Comparison of ENCODE assay signal across 10 mouse cellular contexts in genomic region chr1:55215185-55215813, GRCm38 (mm10). TPM values are rescaled to one million over a fixed set of nuclear protein-coding genes. Genes with fewer than 3 reads are reported as not detected.
DNase-seq lines count a peak whose midpoint lies in the region; ATAC-seq and TF ChIP-seq lines count a peak whose summit lies in the region.
"Had no signal": no experiment of that assay in that cellular context is flagged by ENCODE, and none has a peak within 500 bp of the region (broad histone marks: within the 10 kb centered on the region; RNA-seq: fewer than 3 reads in every experiment).

No protein-coding gene starts in this region.

- 0 out of 4 replicates have a peak, but pooled peaks cover 0 to 2% of the 10 kb centered on the region in 2 experiments for H3K36me3 ChIP-seq in MEL (ENCODE audit: control insufficient read depth in 1 of 2, insufficient read depth in 2 of 2, low read length in 2 of 2)
- H3K36me3 ChIP-seq in midbrain, embryonic 16.5 days (ENCODE audit: control insufficient read depth, insufficient read depth, low read length), result no peaks in the 10 kb centered on the region

- H3K4me2 ChIP-seq in midbrain, embryonic 16.5 days (ENCODE audit: low read length), result no peak overlapping the region
- H3K4me2 ChIP-seq: hindbrain, embryonic 14.5 days had no signal

- peaks cover 0 to 4% of the 10 kb centered on the region in 2 experiments; a peak in 1 of 4 replicates for H3K4me1 ChIP-seq in MEL (ENCODE audit: control insufficient read depth in 1 of 2, insufficient read depth in 2 of 2, low read length in 2 of 2)
- H3K4me1 ChIP-seq in midbrain, embryonic 16.5 days (ENCODE audit: control insufficient read depth, insufficient read depth, low read length), result no peaks in the 10 kb centered on the region

- no peaks in the 10 kb centered on the region for H3K9me3 ChIP-seq in MEL (replicated peaks; ENCODE audit: insufficient read depth, low read length)
- H3K9me3 ChIP-seq in midbrain, embryonic 16.5 days (replicated peaks; ENCODE audit: control insufficient read depth, low read length, poor library complexity, severe bottlenecking), result no peaks in the 10 kb centered on the region

- H3K9ac ChIP-seq in MEL (ENCODE audit: control insufficient read depth, low read depth, low read length, poor library complexity, severe bottlenecking), result no peak overlapping the region
- no peak overlapping the region for H3K9ac ChIP-seq in midbrain, embryonic 16.5 days (ENCODE audit: low read depth, low read length)
- H3K9ac ChIP-seq: hindbrain, embryonic 14.5 days had no signal

- TF ChIP-seq POLR2A in MEL (IDR thresholded peaks at IDR 0.05; ENCODE audit: control insufficient read depth in 1 of 2, insufficient read depth in 1 of 2, low read depth in 1 of 2, low read length in 2 of 2, poor library complexity in 1 of 2), result no peak

- DNase-seq in A20 (ENCODE audit: low read depth, low spot score), result peak; percentile 88
- DNase-seq in MEL (ENCODE audit: low read depth, low spot score), result peak; percentile 41
- peak; percentile 57 for DNase-seq in kidney, adult 9 months
- DNase-seq in layer of hippocampus, adult 9-11 months, result no peak
- no peak for DNase-seq in frontal cortex, postnatal 10 days (ENCODE audit: low spot score in 2 of 2)

- no peaks in the 10 kb centered on the region for H3K79me2 ChIP-seq in MEL (ENCODE audit: control insufficient read depth, insufficient read depth, low read length, poor library complexity)

- no peak overlapping the region for H3K4me3 ChIP-seq in MEL (ENCODE audit: control insufficient read depth in 1 of 2, insufficient read depth in 1 of 2, low read depth in 2 of 2, low read length in 2 of 2)
- no peak overlapping the region for H3K4me3 ChIP-seq in midbrain, embryonic 16.5 days (ENCODE audit: low read depth, low read length)
- H3K4me3 ChIP-seq: myocyte had no signal

- 62% methylated on average over 11 of the region's 11 CpGs for WGBS in midbrain, embryonic 16.5 days

- H3K27me3 ChIP-seq in MEL (ENCODE audit: control insufficient read depth in 1 of 2, insufficient read depth in 2 of 2, low read length in 2 of 2), result no peaks in the 10 kb centered on the region
- H3K27me3 ChIP-seq in midbrain, embryonic 16.5 days (ENCODE audit: control insufficient read depth, insufficient read depth, low read depth, low read length), result no peaks in the 10 kb centered on the region

- H3K27ac ChIP-seq in MEL (ENCODE audit: control insufficient read depth, low read depth, low read length), result no peak overlapping the region
- no peak overlapping the region for H3K27ac ChIP-seq in midbrain, embryonic 16.5 days (ENCODE audit: low read length)
- H3K27ac ChIP-seq: hindbrain, embryonic 14.5 days had no signal

- peak; percentile 96 for ATAC-seq in monocyte, adult 5-6 weeks (replicated peaks; ENCODE audit: insufficient number of reproducible peaks, low FRiP score, low TSS enrichment, poor library complexity, severe bottlenecking)
- ATAC-seq in midbrain, embryonic 16.5 days, result no peak
- no peak for ATAC-seq in megakaryocyte-erythroid progenitor cell, adult 5-6 weeks (replicated peaks; ENCODE audit: low FRiP score, low TSS enrichment, poor library complexity, severe bottlenecking)

- no peak for TF ChIP-seq RAD21 in MEL (IDR thresholded peaks at IDR 0.05; ENCODE audit: low read depth, low read length)

- no peak for TF ChIP-seq CTCF in MEL (IDR thresholded peaks at IDR 0.05 in 2 of 3, conservative IDR thresholded peaks at IDR 0.05 in 1 of 3; ENCODE audit: control insufficient read depth in 1 of 3, insufficient read depth in 1 of 3, low read depth in 2 of 3, low read length in 3 of 3, poor library complexity in 1 of 3, severe bottlenecking in 1 of 3)

- TF ChIP-seq EP300 in MEL (IDR thresholded peaks at IDR 0.05; ENCODE audit: low read depth in 1 of 2, low read length in 2 of 2), result no peak

TF ChIP-seq in MEL, 35 proteins besides CTCF, POLR2A, EP300 and RAD21:
- TF ChIP-seq SMC3 (IDR thresholded peaks at IDR 0.05; ENCODE audit: low read depth, low read length) (no peak), MAFK (IDR thresholded peaks at IDR 0.05; ENCODE audit: borderline replicate concordance, low read depth, low read length) (no peak), USF1 (IDR thresholded peaks at IDR 0.05; ENCODE audit: low read depth, low read length) (peak; percentile 76), BHLHE40 (IDR thresholded peaks at IDR 0.05; ENCODE audit: borderline replicate concordance, low read depth, low read length) (peak; percentile 74; the same call in 1 of the 2 replicates), KAT2A (conservative IDR thresholded peaks at IDR 0.05; ENCODE audit: low read depth, low read length) (no peak), TAL1 (IDR thresholded peaks at IDR 0.05; ENCODE audit: low read length) (no peak), NELFE (IDR thresholded peaks at IDR 0.05; ENCODE audit: low read depth, low read length) (no peak), E2F4 (IDR thresholded peaks at IDR 0.05; ENCODE audit: borderline replicate concordance, low read depth, low read length) (no peak), CHD2 (IDR thresholded peaks at IDR 0.05; ENCODE audit: low read length) (no peak), ETS1 (IDR thresholded peaks at IDR 0.05; ENCODE audit: low read depth, low read length) (no peak), ELF1 (IDR thresholded peaks at IDR 0.05; ENCODE audit: low read depth, low read length) (no peak), MEF2A (IDR thresholded peaks at IDR 0.05; ENCODE audit: extremely low read depth, insufficient replicate concordance, low read depth, low read length, poor library complexity, severe bottlenecking) (no peak), CHD1 (IDR thresholded peaks at IDR 0.05; ENCODE audit: low read depth, low read length) (no peak), JUND (IDR thresholded peaks at IDR 0.05; ENCODE audit: low read depth, low read length) (no peak), MAX (IDR thresholded peaks at IDR 0.05; ENCODE audit: low read length) (peak; percentile 55; the same call in 1 of the 2 replicates), GABPA (IDR thresholded peaks at IDR 0.05; ENCODE audit: low read depth, low read length) (no peak)

RNA-seq across cellular contexts. Expression of gene Rftn2, which starts 11.3 kb away (rescaled TPM):
- not detected in 2 replicates for total RNA-seq in MEL (2012; rRNA removed)
- under 1 TPM in 1 of 2 experiments, not detected in 1; 0.01 TPM for polyA plus RNA-seq in MEL (2012; ENCODE audit: insufficient read depth in 1 of 2, insufficient read length in 2 of 2, low read depth in 1 of 2, low replicate concordance in 2 of 2, missing spikeins in 1 of 2)
- total RNA-seq in monocyte, adult 5-6 weeks (2017), result 1.4 to 3.1 TPM (median 2.7 TPM) in 3 replicates
- 7.9 and 10.6 TPM in 2 replicates for polyA plus RNA-seq in midbrain, embryonic 16.5 days (2015; fragmentation: Nextera tagmentation; extraction: Ambion mirVana)
- 0.26 TPM in 1 of 2 replicates, not detected in the other for total RNA-seq in megakaryocyte-erythroid progenitor cell, adult 5-6 weeks (2014; fragmentation: Nextera tagmentation)
- 0.11 TPM in 1 of 2 replicates, not detected in the other for total RNA-seq in megakaryocyte-erythroid progenitor cell, adult 5-6 weeks (2017)

RNA-seq across cellular contexts. Expression of gene Mars2, which starts 21.7 kb away (rescaled TPM):
- total RNA-seq in MEL (2012; rRNA removed), result 6.6 and 7.6 TPM in 2 replicates
- polyA plus RNA-seq in MEL (2012; ENCODE audit: insufficient read depth in 1 of 2, insufficient read length in 2 of 2, low read depth in 1 of 2, low replicate concordance in 2 of 2, missing spikeins in 1 of 2), result 10 to 100 TPM in 1 of 2 experiments, 1 to 10 TPM in 1; 6.0 to 12.8 TPM
- total RNA-seq in monocyte, adult 5-6 weeks (2017), result 3.7 to 7.5 TPM (median 5.2 TPM) in 3 replicates
- 3.7 and 4.0 TPM in 2 replicates for polyA plus RNA-seq in midbrain, embryonic 16.5 days (2015; fragmentation: Nextera tagmentation; extraction: Ambion mirVana)
- 8.8 and 11.1 TPM in 2 replicates for total RNA-seq in megakaryocyte-erythroid progenitor cell, adult 5-6 weeks (2014; fragmentation: Nextera tagmentation)
- total RNA-seq in megakaryocyte-erythroid progenitor cell, adult 5-6 weeks (2017), result 11.4 and 12.2 TPM in 2 replicates

Comparison
In these comparisons a context has a peak if more than half of its experiments do, and no peak if none do; other contexts are left out.
1. DNase-seq: peak in A20 (single experiment), MEL (single experiment) and kidney, adult 9 months (single experiment); none in layer of hippocampus, adult 9-11 months (single experiment) and frontal cortex, postnatal 10 days (0 of 2).